Mouse (Mus musculus) lung, adult 2 months (tissue): ENCODE measurements at regions not wholly inside any gene's neighbourhood (a gene's known extent, or its start where the extent isn't known, plus 50 kb on each side); places are given as distances from the start of the nearest gene placed in this dataset.

Source experiments
- CTCF ChIP-seq: fragments of 200-500 bp; IDR thresholded peaks from 2 replicates; pipeline ENCODE4 v1.5.1; 2011; ENCODE audit warnings: mild to moderate bottlenecking, low read length, control low read depth; ENCODE audit not compliant: insufficient read depth
- POLR2A ChIP-seq: fragments of 200-500 bp; IDR thresholded peaks from 2 replicates; pipeline ENCODE4 v1.6.1; 2011; ENCODE audit warnings: low read depth, mild to moderate bottlenecking, control low read depth, low read length, borderline replicate concordance; ENCODE audit errors: extremely low read depth

DNA sequence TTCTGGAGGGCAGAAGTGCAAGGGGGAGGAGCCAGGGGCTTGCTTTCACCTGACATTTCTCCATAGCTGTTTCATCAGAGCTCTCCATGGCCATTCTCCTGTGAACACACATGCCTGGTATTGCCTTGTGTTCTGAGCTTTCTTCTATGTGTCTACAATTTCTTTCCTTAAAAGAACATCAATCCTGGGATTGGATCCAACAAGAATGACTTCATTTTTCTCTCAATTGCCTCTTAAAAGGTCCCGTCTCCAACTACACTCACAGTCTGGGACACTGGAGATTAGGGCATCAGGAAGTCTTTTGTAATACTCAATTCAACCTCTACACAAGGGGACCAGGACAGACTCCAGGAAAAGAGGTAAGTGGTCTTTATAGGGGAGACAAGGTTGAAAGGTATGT is 112.8 kb upstream of the Trib2 start:
- no peak for TF ChIP-seq CTCF
- TF ChIP-seq POLR2A = no peak
